Mouse (Mus musculus): ENCODE results near the gene Spaca1. TPM values are rescaled to one million over a fixed set of nuclear protein-coding genes. Genes with fewer than 3 reads are reported as not detected.

The Spaca1 gene
- polyA plus RNA-seq, 1 experiment = 0.94 TPM

DNA sequence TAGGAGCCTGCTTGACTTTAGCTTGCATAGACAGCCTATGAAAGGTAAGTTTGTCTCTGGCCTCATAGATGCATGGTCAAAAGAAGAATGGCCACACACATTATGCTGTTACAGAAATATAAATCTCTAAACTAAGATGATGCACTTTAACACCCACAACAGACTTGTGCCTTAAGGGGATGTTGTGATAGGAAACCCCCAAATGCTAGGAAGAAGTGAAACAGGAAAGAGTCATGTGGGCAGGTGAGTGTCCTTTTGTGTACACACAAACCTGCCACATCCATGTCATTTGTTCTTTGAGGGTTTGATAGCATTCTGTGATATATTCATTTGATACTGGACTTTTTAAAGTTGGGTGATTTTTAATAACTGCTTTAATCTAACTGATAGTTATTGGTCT is 53.6 kb downstream of the Spaca1 start:
- no peak overlapping the region for H3K4me3 ChIP-seq (ENCODE audit: control insufficient read depth, insufficient read depth, low read length)
- H3K27me3 ChIP-seq (ENCODE audit: control insufficient read depth, insufficient read depth, low read length) = no peaks in the 10 kb centered on the region
- H3K4me1 ChIP-seq (replicated peaks; ENCODE audit: control insufficient read depth, insufficient read depth, low read length) = no peaks in the 10 kb centered on the region; the same call in 1 of the 2 replicates
- no peak for DNase-seq
- H3K36me3 ChIP-seq (ENCODE audit: control insufficient read depth, insufficient read depth, low read length) = no peaks in the 10 kb centered on the region
- H3K27ac ChIP-seq (ENCODE audit: control insufficient read depth, insufficient read depth, low read length) = no peak overlapping the region
- TF ChIP-seq CTCF (IDR thresholded peaks at IDR 0.05; ENCODE audit: borderline replicate concordance, control insufficient read depth, extremely low read depth, insufficient read depth, low read length, poor library complexity) (no peak), POLR2A (IDR thresholded peaks at IDR 0.05; ENCODE audit: control insufficient read depth, extremely low read depth, insufficient read depth, low read length, poor library complexity) (no peak)

GRCm38 (mm10) chr4:33992687-33993086 is 57.3 kb downstream of the Spaca1 start:
- TF ChIP-seq CTCF (IDR thresholded peaks at IDR 0.05; ENCODE audit: borderline replicate concordance, control insufficient read depth, extremely low read depth, insufficient read depth, low read length, poor library complexity) (no peak), POLR2A (IDR thresholded peaks at IDR 0.05; ENCODE audit: control insufficient read depth, extremely low read depth, insufficient read depth, low read length, poor library complexity) (no peak)

DNA sequence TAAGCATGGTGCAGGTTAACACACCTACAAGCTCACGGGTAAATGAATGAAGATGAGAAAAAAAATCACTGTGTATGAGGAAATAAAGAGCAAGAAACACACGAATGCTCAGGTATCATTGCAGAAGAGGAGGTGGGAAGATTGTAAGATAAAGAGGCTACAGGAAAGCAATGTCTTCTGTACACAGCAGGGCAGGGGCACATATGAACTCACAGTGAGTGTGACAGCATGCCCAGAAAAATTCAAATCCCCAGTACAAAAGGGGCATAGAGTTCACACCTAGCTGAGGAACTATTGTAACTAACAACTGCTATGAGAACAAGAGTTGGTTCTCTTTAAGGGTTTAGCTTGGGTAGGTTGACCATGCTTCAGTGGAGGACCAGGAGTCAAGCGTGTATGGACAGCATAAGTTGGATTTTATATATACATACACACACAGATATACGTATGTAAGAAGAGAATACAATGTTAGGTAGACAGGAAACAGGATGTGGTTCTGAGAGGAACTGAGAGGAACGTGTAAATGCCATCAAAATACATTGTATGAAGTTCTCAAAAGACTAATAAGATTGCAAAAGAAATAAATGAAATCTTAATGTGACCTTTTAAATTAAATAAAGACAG is 61.4 kb downstream of the Spaca1 start:
- DNase-seq = no peak
- Histone ChIP-seq H3K4me3 (ENCODE audit: control insufficient read depth, insufficient read depth, low read length) (no peak overlapping the region), H3K4me1 (replicated peaks; ENCODE audit: control insufficient read depth, insufficient read depth, low read length) (peaks cover 3% of the 10 kb centered on the region), H3K36me3 (ENCODE audit: control insufficient read depth, insufficient read depth, low read length) (no peaks in the 10 kb centered on the region), H3K27ac (ENCODE audit: control insufficient read depth, insufficient read depth, low read length) (no peak overlapping the region; the same call in 1 of the 2 replicates), H3K27me3 (ENCODE audit: control insufficient read depth, insufficient read depth, low read length) (no peaks in the 10 kb centered on the region)
- TF ChIP-seq POLR2A (IDR thresholded peaks at IDR 0.05; ENCODE audit: control insufficient read depth, extremely low read depth, insufficient read depth, low read length, poor library complexity) (no peak), CTCF (IDR thresholded peaks at IDR 0.05; ENCODE audit: borderline replicate concordance, control insufficient read depth, extremely low read depth, insufficient read depth, low read length, poor library complexity) (no peak)
- WGBS = 22% methylated on average over 5 of the region's 5 CpGs

More at GRCm38 (mm10) chr4:33992687-33993086, 57.3 kb downstream of the Spaca1 start:
- H3K27ac ChIP-seq (ENCODE audit: control insufficient read depth, insufficient read depth, low read length) = no peak overlapping the region
- H3K4me3 ChIP-seq (ENCODE audit: control insufficient read depth, insufficient read depth, low read length) = no peak overlapping the region
- no peak for DNase-seq
- no peaks in the 10 kb centered on the region for H3K27me3 ChIP-seq (ENCODE audit: control insufficient read depth, insufficient read depth, low read length)
- WGBS = 59% methylated on average over 3 of the region's 3 CpGs
- H3K36me3 ChIP-seq (ENCODE audit: control insufficient read depth, insufficient read depth, low read length) = no peaks in the 10 kb centered on the region
- H3K4me1 ChIP-seq (replicated peaks; ENCODE audit: control insufficient read depth, insufficient read depth, low read length) = peaks cover 3% of the 10 kb centered on the region

Other genes starting within 250 kb of the Spaca1 start
- 0.06 and 0.08 TPM in 2 replicates for gene Cnr1, start 125.6 kb downstream of the Spaca1 start, polyA plus RNA-seq (2012; rRNA removed)